Mouse (Mus musculus) liver (tissue): ENCODE measurements around the gene Mob3b.

Experiments used
- DNase-seq: peaks from one replicate; pipeline ENCODE4 v3.0.0-alpha.2; 2020; ENCODE audit warnings: mixed read lengths

Mob3b gene

DNA sequence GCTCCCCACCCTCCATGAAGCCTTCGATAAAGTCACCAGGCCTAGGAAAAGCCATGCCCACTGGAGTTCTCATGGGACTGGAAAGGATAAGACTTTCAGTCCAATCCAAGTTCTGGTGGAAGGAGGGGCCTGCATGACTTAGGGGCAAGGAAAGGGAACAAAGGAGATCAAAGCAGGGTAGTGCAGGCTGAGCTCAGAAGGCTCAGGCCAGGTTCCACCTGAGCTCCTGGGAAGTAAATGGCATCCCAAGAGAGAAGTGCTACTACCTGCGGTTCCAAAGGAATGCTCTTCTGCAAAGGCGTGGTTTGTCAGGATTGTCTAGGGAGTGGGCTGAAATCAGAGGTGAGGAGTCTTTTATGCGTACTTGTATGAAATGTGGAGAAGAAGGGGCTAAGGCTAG, 44.8 kb downstream of the Mob3b start:
- no peak for DNase-seq

DNA sequence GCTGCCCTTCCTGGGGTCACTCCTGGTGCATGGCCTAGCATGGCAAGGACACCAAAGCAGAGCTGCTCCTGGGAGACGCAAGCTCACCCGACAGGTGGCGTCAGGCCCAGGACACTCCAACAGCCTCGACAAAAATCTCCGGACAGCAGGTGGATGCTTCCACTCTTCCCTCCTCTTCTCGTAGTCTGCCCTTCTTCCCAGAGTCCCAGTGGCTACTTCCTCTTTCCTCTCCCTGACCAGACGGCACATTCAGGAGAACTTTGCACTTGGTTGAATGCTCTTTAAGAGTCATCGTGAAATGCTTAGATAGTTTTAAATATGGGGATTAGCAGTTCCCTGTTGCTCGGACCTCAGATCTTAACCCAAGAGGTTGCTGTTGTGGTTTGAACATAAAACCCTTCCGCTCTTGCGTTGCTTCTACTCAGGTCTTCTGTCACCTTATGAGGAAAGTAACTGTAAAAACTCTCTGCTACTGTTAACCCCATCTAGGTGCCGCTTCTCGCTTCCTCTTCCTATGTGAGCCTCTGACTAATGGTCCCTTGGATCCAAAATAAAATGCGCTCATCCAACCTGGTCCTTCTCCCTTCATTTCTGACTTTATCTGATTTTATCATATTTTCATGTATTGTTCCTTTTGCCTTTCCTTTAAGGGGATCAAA, 52.0 kb downstream of the Mob3b start:
- DNase-seq: no peak

DNA sequence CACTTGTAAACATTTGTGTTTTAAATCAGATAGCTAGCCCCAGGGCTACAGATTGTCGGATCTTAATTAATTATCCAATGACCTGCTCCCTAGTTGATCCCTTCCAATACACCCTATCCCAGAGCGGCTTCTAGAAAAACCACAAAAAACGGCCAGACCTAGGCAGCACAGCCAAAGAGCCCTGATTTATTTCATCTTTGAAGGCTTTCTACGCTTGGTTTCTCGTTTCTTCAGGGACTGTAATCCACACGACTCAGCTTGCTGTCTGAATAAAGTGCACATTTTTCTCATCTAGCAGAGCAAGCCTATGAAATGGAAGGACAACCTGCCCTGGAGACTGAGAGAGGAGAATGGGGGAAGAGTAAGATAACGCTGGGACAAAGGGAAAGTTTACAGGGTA, 56.1 kb downstream of the Mob3b start:
- DNase-seq: no peak

GRCm38 (mm10) chr4:35099865-35100780, 57.2 kb downstream of the Mob3b start:
- peak; percentile 84 for DNase-seq

DNA sequence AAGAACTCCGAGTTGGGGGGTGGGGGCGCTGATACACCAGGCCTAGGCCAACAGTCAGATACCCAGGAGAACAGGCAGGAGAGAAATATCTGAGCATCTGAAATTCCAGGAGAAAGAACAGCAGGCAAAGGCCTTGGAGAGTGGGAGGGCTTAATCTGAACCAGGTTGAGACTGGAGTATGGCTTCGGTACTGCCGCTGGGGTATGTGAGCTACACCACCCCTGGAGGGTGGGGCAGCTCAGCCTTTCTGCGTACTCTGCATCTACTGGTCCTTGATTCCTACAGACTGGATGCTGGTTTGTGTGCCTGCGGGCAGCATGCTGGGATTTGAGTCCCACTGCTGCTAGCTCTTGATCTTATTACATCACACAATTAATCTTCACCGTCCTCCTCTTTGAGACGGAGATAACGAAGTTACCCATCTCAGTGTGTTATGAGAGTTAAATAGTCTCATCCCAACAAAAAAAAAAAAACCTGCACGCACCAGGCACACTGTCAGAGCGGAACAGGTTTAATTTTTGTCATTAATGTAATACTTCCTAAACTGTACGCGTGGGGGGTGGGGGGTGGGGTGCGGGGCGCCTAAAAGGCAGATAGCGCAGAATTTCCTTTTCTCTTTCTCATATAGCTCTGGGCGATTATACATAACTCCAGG, 57.9 kb downstream of the Mob3b start:
- no peak for DNase-seq

DNA sequence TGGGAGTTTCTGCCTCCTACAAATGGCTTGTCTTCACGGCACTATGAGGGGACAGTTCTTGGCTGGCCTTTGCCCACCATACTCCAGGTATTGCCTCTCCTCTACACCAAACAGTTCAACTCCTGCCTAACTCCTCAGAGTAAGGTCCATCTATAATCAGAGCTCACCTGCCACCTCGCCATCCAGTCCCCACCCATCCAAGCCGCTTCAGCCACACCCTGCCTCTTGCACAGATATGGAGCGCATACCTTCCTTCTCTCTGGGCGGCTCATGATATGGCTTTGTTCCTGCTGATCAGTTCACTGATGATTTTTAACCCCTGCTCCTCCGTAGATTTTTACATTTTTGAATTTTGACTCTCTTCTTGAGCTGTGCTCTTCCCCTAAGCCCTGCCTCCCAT, 58.7 kb downstream of the Mob3b start:
- no peak for DNase-seq

- peak; percentile 46 for DNase-seq
These were observed 60.8 kb downstream of the Mob3b start for GRCm38 (mm10) chr4:35096226-35097175.

DNA sequence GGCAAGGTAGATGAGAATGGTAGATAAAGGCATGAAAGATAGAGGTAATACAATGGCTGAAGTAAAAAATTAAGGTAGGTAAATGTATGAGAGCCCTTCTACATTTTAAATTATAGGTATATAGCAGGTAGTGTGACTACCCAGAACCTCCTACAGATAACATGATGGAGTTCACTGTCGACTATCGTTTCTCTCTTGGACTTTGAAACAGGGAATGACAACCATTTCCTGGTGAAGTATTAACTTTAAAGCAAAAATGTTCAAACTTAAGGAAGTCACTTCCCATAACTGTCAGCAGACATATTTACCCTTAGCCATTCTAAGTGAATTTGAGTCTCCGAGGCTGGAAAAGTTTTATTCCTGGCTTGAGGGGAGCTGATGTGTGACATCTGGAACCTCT, 64.8 kb downstream of the Mob3b start:
- no peak for DNase-seq

GRCm38 (mm10) chr4:35091157-35091784, 66.0 kb downstream of the Mob3b start:
- no peak for DNase-seq

GRCm38 (mm10) chr4:35089321-35090316, 67.7 kb downstream of the Mob3b start:
- DNase-seq: no peak

- DNase-seq: no peak
These were observed 71.1 kb downstream of the Mob3b start for GRCm38 (mm10) chr4:35086067-35086700.

- DNase-seq: no peak
These were observed 73.2 kb downstream of the Mob3b start for GRCm38 (mm10) chr4:35084060-35084459.

DNA sequence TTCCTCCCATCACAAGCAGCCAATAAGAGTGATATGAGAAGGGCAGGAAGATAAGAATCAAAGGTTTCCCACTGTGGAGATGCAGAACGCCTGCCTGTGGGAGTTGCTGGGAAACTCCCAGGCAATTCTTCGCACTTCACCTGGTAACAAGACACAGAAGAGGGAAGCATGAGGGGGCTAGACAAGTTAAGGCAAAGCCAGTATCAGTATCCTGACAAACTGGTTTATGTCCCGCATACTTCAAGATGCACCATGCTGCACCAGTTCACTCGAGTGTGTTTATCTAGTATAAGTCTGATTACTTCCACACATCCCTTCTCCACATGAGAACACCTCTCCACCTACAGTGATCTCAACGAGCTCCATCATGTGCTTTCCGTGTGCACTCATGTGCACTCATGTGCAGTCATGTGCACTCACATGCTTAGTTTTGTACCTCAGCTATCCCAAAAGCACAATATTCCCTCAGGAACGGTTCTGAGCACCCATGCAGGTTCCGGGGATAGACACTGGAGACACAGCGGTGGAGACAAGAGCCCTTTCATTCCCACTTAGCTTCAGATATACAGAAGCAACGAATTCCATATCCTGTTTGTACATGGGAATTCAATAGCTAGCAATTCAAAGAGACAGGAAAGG, 74.7 kb downstream of the Mob3b start:
- DNase-seq: no peak

GRCm38 (mm10) chr4:35080285-35080684, 77.0 kb downstream of the Mob3b start:
- no peak for DNase-seq

DNA sequence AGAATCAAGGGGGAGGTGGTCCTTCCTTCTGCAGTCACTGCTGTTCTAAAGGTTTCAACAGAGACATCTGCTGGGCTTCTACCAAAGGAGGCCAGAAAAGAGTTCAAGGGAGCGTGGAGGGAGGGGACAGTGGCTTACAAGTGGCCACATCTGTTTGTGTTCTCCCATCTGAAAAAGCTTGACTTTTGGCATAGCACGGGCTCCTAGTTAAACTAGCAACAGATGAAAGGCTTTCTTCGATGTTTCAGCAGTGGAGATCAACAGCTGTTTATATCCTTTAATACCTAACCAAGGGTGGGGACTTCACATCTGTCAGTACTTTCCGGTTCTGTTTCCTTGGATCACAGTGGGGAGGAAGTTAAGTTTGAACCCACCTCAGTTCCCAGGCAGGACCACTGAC, 88.5 kb downstream of the Mob3b start:
- no peak for DNase-seq

- no peak for DNase-seq
These were observed 91.1 kb downstream of the Mob3b start for GRCm38 (mm10) chr4:35066163-35066562.

- no peak for DNase-seq
These were observed 92.0 kb downstream of the Mob3b start for GRCm38 (mm10) chr4:35065075-35065838.

DNA sequence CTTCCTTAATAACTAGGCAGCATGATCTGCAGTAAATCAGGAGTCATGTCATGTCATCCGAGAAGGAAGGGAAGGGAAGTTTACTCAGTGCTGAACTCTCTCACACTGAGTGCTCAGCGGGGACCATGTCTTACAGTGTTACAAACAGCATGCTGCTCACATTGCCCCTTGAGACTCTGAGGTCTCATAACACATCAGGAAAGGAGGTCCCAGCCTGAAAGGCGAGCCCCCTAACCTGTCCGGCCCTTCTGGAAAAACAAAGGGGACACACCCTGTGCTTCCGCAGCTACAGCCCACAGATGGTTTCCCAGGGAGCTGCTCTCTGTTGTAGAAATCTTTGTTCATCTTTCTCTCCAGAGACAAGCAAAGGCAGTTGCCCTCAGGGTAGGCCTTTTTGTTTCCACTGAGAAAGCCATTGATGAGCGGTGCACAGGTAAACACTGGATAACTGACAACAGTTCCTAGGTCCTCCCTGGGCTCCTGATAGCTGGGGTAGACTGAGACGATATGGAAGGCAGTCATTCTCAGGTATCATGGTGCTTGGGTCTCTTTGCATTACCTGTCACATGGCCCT, 94.1 kb downstream of the Mob3b start:
- no peak for DNase-seq

DNA sequence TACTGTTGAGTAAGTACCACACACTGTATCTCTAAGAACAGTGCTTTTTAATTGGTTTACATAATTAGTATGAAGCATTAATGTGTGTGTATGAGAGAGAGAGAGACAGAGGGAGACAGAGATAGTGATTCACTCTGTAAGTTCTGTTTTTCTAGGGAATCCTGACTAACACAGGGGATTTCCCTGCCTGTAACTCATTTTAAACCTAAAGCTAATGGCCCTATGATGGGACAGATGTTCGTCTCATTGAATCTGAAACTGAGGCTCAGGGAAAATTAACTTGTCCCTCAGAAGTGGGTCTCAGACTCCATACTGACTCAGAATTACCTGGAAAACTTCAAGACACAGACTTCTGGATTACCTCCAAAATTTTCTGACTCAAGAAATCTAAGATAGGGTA, 96.3 kb downstream of the Mob3b start:
- no peak for DNase-seq
